Mouse (Mus musculus) thymus, postnatal 10 days (tissue): ENCODE results near the gene Hal.
A peak's percentile ranks its signal among the peaks of the same experiment; 100 is the strongest.
"Not testable (repeated sequence)": the region's sequence is repeated elsewhere in the genome, so short reads cannot be mapped to it uniquely, and the experiment has no call there.

Experiments used
- DNase-seq, 2 experiments: peaks; one replicate each; pipeline ENCODE4 v3.0.0; 2021; ENCODE audit warnings: low spot score in 2 of 2

The Hal gene

DNA sequence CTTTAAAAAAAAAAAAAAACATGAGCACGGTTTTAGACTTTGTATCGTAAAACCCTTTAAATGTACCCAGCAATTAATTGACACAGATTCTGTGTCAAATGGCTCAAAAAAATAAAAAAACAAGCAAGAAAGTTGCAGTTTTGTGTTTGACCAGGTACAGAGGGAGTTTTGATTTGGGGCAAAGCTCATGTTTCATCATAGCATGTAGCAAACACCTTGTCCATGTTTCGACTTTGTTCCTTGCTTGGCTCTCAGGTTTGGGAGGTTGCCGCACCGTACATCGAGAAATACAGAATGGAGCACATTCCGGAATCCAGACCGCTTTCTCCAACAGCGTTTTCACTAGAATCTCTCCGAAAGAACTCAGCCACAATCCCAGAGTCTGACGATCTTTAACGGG is 27.4 kb downstream of the Hal start:
- DNase-seq, result no peak

DNA sequence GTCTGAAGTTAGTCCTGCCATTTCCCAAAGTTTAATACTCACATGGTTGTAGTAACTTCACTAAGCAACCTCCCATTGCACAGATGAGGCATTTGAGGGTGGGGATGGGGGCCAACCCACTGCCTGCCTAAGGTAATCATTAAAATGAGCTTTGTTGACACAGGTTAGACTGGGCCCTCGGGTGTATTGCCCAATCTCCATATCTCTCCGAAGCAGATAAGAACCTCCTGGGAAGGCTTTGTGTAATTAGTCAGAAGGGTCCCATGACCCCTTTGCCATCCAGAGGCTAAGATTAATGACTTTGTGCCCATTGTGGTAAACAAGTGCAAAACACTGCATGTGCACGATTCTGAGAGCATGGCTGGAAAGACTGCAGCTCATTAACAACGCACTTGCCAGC is 29.2 kb downstream of the Hal start:
- no peak for DNase-seq

GRCm38 (mm10) chr10:93518186-93518585 is 29.6 kb downstream of the Hal start:
- no peak for DNase-seq

DNA sequence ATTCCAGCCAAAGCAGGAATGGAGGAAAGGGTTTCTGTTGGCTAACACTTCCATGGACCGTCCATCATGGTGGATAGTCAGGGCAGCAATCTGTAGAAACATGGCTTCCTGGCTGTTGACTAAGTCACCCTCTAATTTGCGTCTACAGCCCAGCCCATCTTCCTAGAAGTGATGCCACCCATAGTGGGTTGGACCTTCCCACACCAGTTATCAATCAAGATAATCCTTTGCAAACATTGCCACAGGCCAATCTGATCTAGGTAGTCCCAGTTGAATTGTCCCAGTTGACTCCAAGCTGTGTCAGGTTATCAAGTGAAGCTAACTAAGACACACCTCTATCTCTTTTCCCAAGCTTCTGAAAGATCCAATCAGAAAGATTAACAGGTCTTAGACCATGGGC is 30.1 kb downstream of the Hal start:
- no peak for DNase-seq

DNA sequence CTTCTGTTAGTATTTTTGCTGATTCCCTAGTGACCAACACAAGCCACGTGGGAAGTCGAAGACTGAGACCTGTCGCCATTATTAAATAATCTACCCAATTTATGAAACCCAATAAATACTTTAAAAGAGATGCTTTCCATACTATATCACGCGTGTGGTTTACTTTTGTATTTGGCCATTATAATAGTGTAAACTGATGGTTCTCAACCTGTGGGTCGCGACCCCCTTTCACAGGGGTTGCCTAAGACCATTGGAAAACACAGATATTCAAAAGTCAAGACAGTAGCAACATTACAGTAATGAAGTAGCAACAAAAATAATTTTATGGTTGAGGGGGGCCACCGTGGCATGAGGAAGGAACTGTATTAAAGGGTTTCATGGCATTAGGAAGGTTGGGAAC is 30.6 kb downstream of the Hal start:
- no peak for DNase-seq

DNA sequence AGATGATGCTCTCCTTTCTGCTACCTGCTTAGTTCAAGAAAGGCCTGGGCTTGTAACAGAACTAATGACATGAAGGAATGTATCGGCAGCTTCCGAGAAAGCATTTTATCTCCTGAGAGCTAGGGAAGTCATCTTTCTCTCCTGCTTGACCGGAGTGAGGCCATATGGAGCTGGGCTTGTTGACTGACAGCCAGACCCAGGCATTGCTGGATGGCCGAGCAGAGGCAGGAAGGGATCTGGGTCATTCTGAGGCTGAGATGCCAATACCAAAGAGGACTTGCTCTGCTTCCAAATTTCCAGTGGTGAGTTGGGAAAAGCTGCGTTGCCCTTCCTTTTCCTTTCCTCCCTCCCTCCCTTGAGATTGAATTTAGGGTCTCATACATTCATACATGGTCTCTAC is 31.2 kb downstream of the Hal start:
- DNase-seq, result no peak

DNA sequence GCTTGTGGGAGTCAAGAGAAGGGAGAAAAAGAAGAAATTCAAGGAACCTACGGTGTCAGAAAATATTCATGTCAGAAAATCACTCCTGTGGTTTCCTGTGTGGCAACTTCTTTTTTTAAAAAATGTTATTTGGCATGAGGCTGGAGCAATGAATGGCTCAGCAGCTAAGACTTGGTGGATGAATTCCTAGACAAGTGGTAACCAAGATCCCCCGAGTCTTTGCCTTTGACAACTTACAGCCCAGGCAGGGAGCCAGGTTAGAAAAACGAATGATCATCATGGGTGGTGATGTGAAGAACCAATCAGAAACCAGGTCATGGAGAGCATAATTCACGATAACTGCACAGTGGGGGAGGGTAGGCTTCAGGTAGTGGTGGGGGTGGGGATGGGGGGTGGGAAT is 32.4 kb downstream of the Hal start:
- DNase-seq, result no peak

DNA sequence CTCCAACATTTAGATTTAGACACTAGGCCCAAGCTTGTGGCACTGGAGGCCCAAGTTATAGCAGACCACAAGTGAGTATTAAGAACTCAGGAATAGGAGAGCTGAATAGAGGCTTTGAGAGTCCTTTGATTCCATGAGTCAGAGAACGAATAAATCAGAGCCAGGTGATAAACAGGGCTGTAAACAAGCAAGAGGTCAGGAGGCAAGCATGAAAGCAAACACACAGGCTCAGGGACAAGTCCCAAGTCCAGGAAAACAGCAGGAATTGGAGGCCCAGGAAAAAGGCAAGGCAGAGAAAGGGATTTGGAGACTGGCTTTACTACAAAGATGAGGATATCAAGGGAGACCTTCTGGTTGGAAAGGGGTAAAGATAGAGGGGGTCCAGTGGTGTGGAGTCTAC is 36.8 kb downstream of the Hal start:
- DNase-seq, result no peak

GRCm38 (mm10) chr10:93538287-93538686 is 49.7 kb downstream of the Hal start:
- no peak for DNase-seq

GRCm38 (mm10) chr10:93538818-93539217 is 50.2 kb downstream of the Hal start:
- DNase-seq, result no peak

GRCm38 (mm10) chr10:93539775-93540430 is 51.3 kb downstream of the Hal start, which contains the start of gene Amdhd1:
Amdhd1 (minus strand) TSS chr10:93540033.
- peak; percentile 77 to 86 for DNase-seq

- peak in 1 of 2 experiments; percentile 10 for DNase-seq
Measured at GRCm38 (mm10) chr10:93540431-93541210, 52.1 kb downstream of the Hal start, which contains the start of gene Ccdc38. Ccdc38 (plus strand) TSS chr10:93540632.

DNA sequence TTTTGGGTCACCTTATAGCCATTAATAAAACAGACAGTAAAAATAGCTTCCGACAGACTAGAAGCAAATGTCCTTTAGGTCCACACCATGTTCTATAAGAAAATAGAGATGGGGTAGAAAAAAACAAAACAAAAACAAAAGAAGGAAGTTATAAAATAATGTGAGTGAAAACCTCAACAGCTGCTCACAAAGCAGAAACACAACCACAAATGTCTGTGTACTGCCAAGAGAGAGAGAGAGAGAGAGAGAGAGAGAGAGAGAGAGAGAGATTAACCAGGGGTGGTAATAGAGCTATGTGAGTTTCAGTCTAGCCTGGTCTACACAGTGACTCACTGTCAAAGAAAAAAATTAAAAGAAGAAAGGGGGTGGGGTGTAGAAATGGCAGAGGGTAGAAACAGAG is 53.0 kb downstream of the Hal start:
- DNase-seq, result no peak

GRCm38 (mm10) chr10:93542356-93542755 is 53.8 kb downstream of the Hal start:
- no peak for DNase-seq

DNA sequence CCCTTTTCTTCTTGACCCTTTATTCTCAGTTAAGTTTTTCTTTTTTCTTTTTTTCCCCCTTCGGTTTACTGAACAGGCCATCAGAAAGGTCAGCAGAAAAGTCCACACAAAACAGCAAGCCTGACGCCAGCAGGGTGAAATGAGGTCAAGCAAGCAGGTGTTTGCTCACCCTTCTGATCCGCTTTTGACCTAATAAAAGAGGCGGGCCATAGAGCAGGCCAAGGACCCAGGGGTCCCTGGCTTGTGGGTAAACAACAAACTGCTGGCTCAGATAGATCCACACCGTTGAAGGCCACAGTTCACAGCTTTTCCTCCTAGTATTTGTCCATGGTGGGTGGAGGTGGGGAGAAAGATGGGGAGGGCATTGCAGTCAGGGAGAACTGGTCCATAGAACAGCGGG is 54.6 kb downstream of the Hal start:
- DNase-seq, result no peak

DNA sequence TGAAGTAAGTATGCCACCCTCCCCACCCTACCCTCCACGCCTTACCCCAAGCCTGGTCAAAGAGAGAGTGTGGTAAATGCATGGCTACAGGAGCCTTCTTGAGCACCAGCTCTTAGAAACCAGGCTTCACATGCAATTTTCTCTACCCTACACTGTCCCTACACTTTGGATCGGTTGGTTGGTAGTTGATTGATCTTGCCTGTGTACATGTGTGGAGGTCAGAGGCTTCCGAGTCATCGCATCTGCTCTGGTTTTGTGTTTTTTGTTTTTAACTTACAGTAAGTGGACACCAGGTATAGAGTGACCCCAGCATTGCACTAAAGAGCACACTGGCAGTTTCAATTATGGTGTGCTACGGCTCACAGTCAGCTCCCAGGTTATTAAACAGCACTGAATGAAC is 55.6 kb downstream of the Hal start:
- DNase-seq, result no peak

DNA sequence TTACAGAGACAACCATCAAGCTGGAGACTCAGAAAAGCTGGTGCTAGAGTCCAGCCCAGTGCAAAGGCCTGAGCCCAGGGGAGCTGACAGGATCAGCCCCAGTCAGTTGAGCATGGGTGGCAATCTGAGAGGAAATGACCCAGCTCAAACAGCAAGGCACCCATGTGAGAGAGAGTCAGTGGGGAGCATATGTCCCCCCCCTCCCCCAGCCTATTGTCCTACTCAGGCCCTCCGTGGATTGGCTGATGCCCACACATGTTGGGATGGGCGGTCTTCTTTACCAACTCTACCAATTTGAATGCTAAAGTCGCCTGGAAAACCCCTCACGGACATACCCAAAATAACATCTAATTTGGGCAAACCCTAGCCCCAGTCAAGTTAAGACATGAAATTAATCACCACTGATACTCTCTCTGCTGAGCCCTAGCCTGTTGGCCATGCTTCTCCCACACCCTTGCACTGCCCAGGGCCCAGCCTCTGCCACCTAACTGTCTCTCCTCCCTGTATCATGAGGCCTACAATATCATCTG is 59.2 kb downstream of the Hal start:
- no peak for DNase-seq

DNA sequence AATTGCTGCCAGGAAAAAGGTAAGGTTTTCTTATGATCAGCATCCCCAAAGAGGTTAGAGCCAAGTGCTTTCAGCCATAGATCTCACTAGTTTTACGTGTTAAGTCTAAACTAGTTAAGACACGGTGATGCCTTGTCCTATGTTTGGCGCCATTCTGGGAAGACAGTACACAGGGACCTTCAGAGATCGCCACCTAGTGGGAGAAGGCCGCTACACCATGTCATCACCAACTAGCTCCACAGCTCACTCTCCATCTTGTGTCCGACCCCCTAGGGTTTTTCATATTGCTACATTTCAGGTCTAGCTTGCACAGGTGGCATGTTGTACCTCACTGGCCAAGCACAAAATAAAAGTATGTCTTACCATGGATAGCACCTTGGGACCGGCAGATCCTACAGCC is 60.4 kb downstream of the Hal start:
- DNase-seq, result peak; percentile 51 to 83

GRCm38 (mm10) chr10:93549821-93550220 is 61.3 kb downstream of the Hal start:
- no peak for DNase-seq

DNA sequence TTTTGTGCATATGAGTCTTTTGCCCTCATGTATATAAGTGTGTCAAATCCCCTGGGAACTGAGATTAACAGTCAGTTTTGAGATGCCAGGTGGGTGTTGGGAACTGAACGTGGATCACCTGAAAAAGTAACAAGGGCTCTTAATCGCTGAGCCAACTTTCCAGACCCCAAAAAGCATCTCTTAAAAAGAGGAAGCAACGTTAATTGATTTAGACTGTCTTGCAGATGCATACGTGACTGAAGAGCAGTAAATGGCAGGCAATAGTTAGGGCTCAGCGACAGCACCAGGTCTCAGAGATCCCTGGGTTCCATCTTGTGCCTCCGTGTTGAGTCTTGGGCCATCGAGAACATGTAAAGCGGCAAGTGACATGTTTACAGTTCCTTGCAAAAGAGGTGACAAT is 64.0 kb downstream of the Hal start:
- DNase-seq, result no peak

- not testable (repeated sequence) for DNase-seq
Measured at GRCm38 (mm10) chr10:93557971-93558370, 69.4 kb downstream of the Hal start.

- no peak for DNase-seq
Measured at GRCm38 (mm10) chr10:93559786-93560185, 71.2 kb downstream of the Hal start.

GRCm38 (mm10) chr10:93564518-93565090 is 76.0 kb downstream of the Hal start:
- no peak for DNase-seq
